Comparison of ENCODE assay signal across 28 mouse cellular contexts in genomic region chr5:92446736-92447135, GRCm38 (mm10).
"Had no signal": no experiment of that assay in that cellular context is flagged by ENCODE, and none has a peak within 500 bp of the region (broad histone marks: within the 10 kb centered on the region; RNA-seq: fewer than 3 reads in every experiment).

No protein-coding gene starts in this region.

- H3K27ac ChIP-seq: limb, embryonic 10.5 days; limb, embryonic 12.5 days; limb, embryonic 13.5 days; limb, embryonic 15.5 days; liver, embryonic 12.5 days; liver, embryonic 13.5 days; liver, embryonic 14.5 days; liver, embryonic 15.5 days; lung, embryonic 15.5 days; macrophage; midbrain, embryonic 10.5 days; midbrain, embryonic 12.5 days; midbrain, embryonic 13.5 days; midbrain, embryonic 15.5 days; neural tube, embryonic 12.5 days had no signal

- H3K27me3 ChIP-seq: limb, embryonic 12.5 days; limb, embryonic 13.5 days; limb, embryonic 15.5 days; liver, embryonic 12.5 days; liver, embryonic 13.5 days; liver, embryonic 15.5 days; lung, embryonic 15.5 days; megakaryocyte, embryonic 14.5 days; midbrain, embryonic 12.5 days; midbrain, embryonic 13.5 days; midbrain, embryonic 15.5 days; neural tube, embryonic 12.5 days had no signal

- DNase-seq: left cerebral cortex, postnatal 4 days; liver; liver, embryonic 13.5 days; liver, postnatal 0 days; lung, adult 18-20 months; lung, adult 2 months; lung, embryonic 14.5 days; lung, postnatal 10 days; lung, postnatal 14 days; lung, postnatal 36 days; lung, postnatal 4 days; midbrain, embryonic 14.5 days had no signal

- H3K4me1 ChIP-seq: limb, embryonic 10.5 days; limb, embryonic 12.5 days; limb, embryonic 13.5 days; limb, embryonic 15.5 days; lung, embryonic 15.5 days; midbrain, embryonic 10.5 days; midbrain, embryonic 12.5 days; midbrain, embryonic 13.5 days; midbrain, embryonic 15.5 days; neural tube, embryonic 12.5 days had no signal

- H3K9me3 ChIP-seq: limb, embryonic 10.5 days; limb, embryonic 12.5 days; limb, embryonic 13.5 days; limb, embryonic 15.5 days; liver, embryonic 12.5 days; liver, embryonic 13.5 days; liver, embryonic 15.5 days; lung, embryonic 15.5 days; megakaryocyte, embryonic 14.5 days; midbrain, embryonic 10.5 days; midbrain, embryonic 12.5 days; midbrain, embryonic 13.5 days; midbrain, embryonic 15.5 days; neural tube, embryonic 12.5 days had no signal

- H3K4me3 ChIP-seq: limb, embryonic 10.5 days; limb, embryonic 12.5 days; limb, embryonic 13.5 days; limb, embryonic 15.5 days; liver, embryonic 12.5 days; liver, embryonic 13.5 days; liver, embryonic 15.5 days; lung, embryonic 15.5 days; megakaryocyte, embryonic 14.5 days; midbrain, embryonic 10.5 days; midbrain, embryonic 12.5 days; midbrain, embryonic 13.5 days; midbrain, embryonic 15.5 days; myocyte; neural tube, embryonic 12.5 days had no signal
